Mouse (Mus musculus) midbrain, embryonic 11.5 days (tissue): Measurements from ENCODE around the gene Slc16a2. TPM values are rescaled to one million over a fixed set of nuclear protein-coding genes. Genes with fewer than 3 reads are reported as not detected.
"Not testable (repeated sequence)": the region's sequence is repeated elsewhere in the genome, so short reads cannot be mapped to it uniquely, and the experiment has no call there.

Experiments
- ATAC-seq: fragments of 200-750 bp; cut with Nextera tagmentation; 2 replicates; pipeline ENCODE4 v1.8.0; 2017; ENCODE audit warnings: moderate TSS enrichment, moderate library complexity; ENCODE audit not compliant: low FRiP score
- DNase-seq: peaks from one replicate; pipeline ENCODE4 v3.0.0; 2015; ENCODE audit warnings: low spot score; ENCODE audit errors: missing footprints
- H3K27ac ChIP-seq: fragments of 300-500 bp; sonication (generic); 2 replicates; pipeline ENCODE4 v1.5.1; 2014; ENCODE audit warnings: low read depth, low read length
- H3K27me3 ChIP-seq: fragments of 300-500 bp; sonication (generic); 2 replicates; pipeline ENCODE4 v1.6.1; 2014; ENCODE audit warnings: mild to moderate bottlenecking, low read length, moderate library complexity, mixed read lengths; ENCODE audit not compliant: control insufficient read depth, insufficient read depth
- H3K36me3 ChIP-seq: fragments of 300-500 bp; sonication (generic); 2 replicates; pipeline ENCODE4 v1.6.1; 2014; ENCODE audit warnings: mild to moderate bottlenecking, low read length, moderate library complexity, mixed read lengths; ENCODE audit not compliant: control insufficient read depth, insufficient read depth
- H3K4me1 ChIP-seq: fragments of 300-500 bp; sonication (generic); 2 replicates; pipeline ENCODE4 v1.6.1; 2014; ENCODE audit warnings: low read length; ENCODE audit not compliant: control insufficient read depth, insufficient read depth
- H3K4me2 ChIP-seq: fragments of 300-500 bp; sonication (generic); 2 replicates; pipeline ENCODE4 v1.6.1; 2014; ENCODE audit warnings: mild to moderate bottlenecking, moderate library complexity
- H3K4me3 ChIP-seq: fragments of 300-500 bp; sonication (generic); 2 replicates; pipeline ENCODE4 v1.5.1; 2014; ENCODE audit warnings: low read depth, low read length
- H3K9ac ChIP-seq: fragments of 300-500 bp; sonication (generic); 2 replicates; pipeline ENCODE4 v1.6.1; 2014; ENCODE audit warnings: low read length
- H3K9me3 ChIP-seq: fragments of 300-500 bp; sonication (generic); 2 replicates; pipeline ENCODE4 v1.6.1; 2016; ENCODE audit warnings: low read length; ENCODE audit not compliant: control insufficient read depth
- WGBS: fragments of 180-500 bp; shearing (Covaris S2); extraction: QIAGEN DNeasy Blood & Tissue Kit; methylation state at CpG from one replicate; pipeline ENCODE4 v1.1.7; 2014; 5-methylcytosine and 5-hydroxymethylcytosine counted together
- polyA plus RNA-seq: library from polyadenylated mRNA; unstranded; fragments of >200 nt; fragmentation: Nextera tagmentation; extraction: Ambion mirVana; gene quantifications from 2 replicates; pipeline ENCODE4 v1.2.1, GENCODE M21; 2014

Gene Slc16a2
- polyA plus RNA-seq, 1 experiment from 2014 or later = 14.0 TPM

DNA sequence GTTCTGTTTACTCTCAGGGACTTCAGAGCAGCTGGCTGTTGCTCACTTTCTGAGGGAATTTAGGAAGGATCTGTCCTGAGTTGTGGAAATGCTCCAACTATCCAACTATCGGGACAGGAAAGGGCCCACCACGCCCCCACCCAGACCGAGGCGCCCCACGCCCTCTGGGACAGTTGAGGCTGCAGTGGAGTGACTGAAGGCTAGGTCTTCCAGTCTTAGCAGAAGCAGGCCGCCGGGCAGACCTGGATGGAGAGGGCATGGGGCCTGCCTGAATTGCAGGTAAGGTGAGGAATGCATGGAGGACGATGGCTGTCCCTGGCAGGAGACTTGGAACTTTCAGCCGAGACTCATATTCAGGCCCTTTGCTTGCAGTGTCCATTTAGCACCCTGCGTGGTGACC is 127.4 kb downstream of the Slc16a2 start:
- Histone ChIP-seq H3K4me2 (peak overlapping the region; percentile 64), H3K27ac (no peak overlapping the region), H3K36me3 (no peaks in the 10 kb centered on the region), H3K9me3 (no peaks in the 10 kb centered on the region), H3K4me1 (peaks cover 2% of the 10 kb centered on the region; the same call in 1 of the 2 replicates), H3K27me3 (peaks cover 79% of the 10 kb centered on the region), H3K9ac (no peak overlapping the region), H3K4me3 (peak overlapping the region; percentile 34)
- ATAC-seq = no peak
- WGBS = 24% methylated on average over 10 of the region's 10 CpGs
- DNase-seq = no peak

- Histone ChIP-seq H3K4me3 (no peak overlapping the region), H3K27ac (no peak overlapping the region), H3K4me1 (peaks cover 2% of the 10 kb centered on the region; the same call in 1 of the 2 replicates), H3K36me3 (no peaks in the 10 kb centered on the region), H3K9me3 (no peaks in the 10 kb centered on the region), H3K4me2 (no peak overlapping the region), H3K9ac (no peak overlapping the region), H3K27me3 (peaks cover 77% of the 10 kb centered on the region)
- ATAC-seq = no peak
- 79% methylated on average over 5 of the region's 5 CpGs for WGBS
- DNase-seq = no peak
These were observed 128.9 kb downstream of the Slc16a2 start for GRCm38 (mm10) chrX:103692916-103693315.

GRCm38 (mm10) chrX:103688551-103688950 is 133.2 kb downstream of the Slc16a2 start:
- Histone ChIP-seq H3K36me3 (no peaks in the 10 kb centered on the region), H3K27ac (no peak overlapping the region), H3K4me3 (no peak overlapping the region), H3K9me3 (no peaks in the 10 kb centered on the region), H3K4me2 (no peak overlapping the region), H3K27me3 (peaks cover 54% of the 10 kb centered on the region), H3K9ac (no peak overlapping the region), H3K4me1 (no peaks in the 10 kb centered on the region)
- no peak for DNase-seq
- no peak for ATAC-seq
- 83% methylated on average over 2 of the region's 2 CpGs for WGBS

DNA sequence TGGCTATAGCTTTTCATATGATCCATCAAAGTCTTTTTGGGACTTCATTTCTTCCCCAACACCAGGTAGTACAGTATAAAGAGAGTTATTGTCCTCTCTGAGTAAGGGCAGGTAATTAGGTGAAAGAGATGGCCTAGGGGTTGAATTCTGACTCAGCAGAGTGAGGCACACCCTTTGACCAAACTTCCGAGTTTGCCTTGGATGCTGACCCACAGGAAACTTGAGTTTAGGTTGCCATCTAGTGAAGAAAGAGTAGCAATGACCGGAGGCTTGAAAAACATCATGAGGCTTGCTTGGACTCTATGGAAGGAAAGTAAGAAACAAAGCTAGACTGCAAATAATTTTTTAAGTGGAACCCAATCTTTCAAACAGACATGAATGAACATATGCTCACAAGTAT is 147.1 kb downstream of the Slc16a2 start:
- peaks cover 28% of the 10 kb centered on the region for H3K27me3 ChIP-seq
- H3K9me3 ChIP-seq = no peaks in the 10 kb centered on the region
- H3K4me3 ChIP-seq = no peak overlapping the region
- H3K36me3 ChIP-seq = no peaks in the 10 kb centered on the region
- WGBS = 17% methylated on average over 2 of the region's 2 CpGs
- no peak overlapping the region for H3K9ac ChIP-seq
- DNase-seq (no peak), ATAC-seq (no peak)
- H3K4me2 ChIP-seq = no peak overlapping the region
- no peak overlapping the region for H3K27ac ChIP-seq
- H3K4me1 ChIP-seq = no peaks in the 10 kb centered on the region

DNA sequence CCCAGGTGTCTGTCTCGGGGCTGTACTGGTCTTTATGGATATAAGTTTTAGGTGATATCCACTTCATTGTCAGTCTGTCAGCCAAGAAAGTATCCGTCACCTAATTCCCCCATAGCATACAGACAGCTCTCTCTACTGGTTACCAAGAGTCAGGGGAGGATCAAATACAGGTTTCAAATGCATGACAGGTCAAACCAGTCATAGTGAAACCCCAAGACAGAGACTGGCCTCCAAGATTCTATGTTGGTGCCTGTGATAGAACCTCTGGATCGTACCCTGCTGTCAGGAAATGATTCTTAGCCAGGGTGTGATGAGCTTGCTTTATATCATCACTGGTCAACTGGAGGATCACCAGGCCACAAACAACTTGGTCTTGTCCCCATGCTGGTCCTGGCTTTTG is 148.0 kb downstream of the Slc16a2 start:
- peaks cover 21% of the 10 kb centered on the region for H3K27me3 ChIP-seq
- DNase-seq (no peak), ATAC-seq (no peak)
- H3K4me1 ChIP-seq = no peaks in the 10 kb centered on the region
- 78% methylated on average over 3 of the region's 3 CpGs for WGBS
- H3K4me3 ChIP-seq = no peak overlapping the region
- no peak overlapping the region for H3K9ac ChIP-seq
- no peak overlapping the region for H3K27ac ChIP-seq
- H3K9me3 ChIP-seq = no peaks in the 10 kb centered on the region
- no peak overlapping the region for H3K4me2 ChIP-seq
- no peaks in the 10 kb centered on the region for H3K36me3 ChIP-seq

GRCm38 (mm10) chrX:103670245-103670644 is 151.5 kb downstream of the Slc16a2 start:
- DNase-seq (no peak), ATAC-seq (no peak)
- Histone ChIP-seq H3K9me3 (no peaks in the 10 kb centered on the region), H3K27ac (no peak overlapping the region), H3K27me3 (peaks cover 14% of the 10 kb centered on the region), H3K4me3 (no peak overlapping the region), H3K4me2 (no peak overlapping the region), H3K4me1 (no peaks in the 10 kb centered on the region), H3K9ac (no peak overlapping the region), H3K36me3 (no peaks in the 10 kb centered on the region)

GRCm38 (mm10) chrX:103664445-103664844 is 157.3 kb downstream of the Slc16a2 start:
- not testable (repeated sequence) for H3K9me3 ChIP-seq, H3K36me3 ChIP-seq, ATAC-seq, H3K27me3 ChIP-seq, H3K4me2 ChIP-seq, H3K27ac ChIP-seq, DNase-seq, H3K4me3 ChIP-seq, H3K9ac ChIP-seq, H3K4me1 ChIP-seq
- WGBS = 88% methylated on average over 10 of the region's 10 CpGs

- no peak overlapping the region for H3K27ac ChIP-seq
- H3K27me3 ChIP-seq = peaks cover 2% of the 10 kb centered on the region; the same call in 1 of the 2 replicates
- H3K4me3 ChIP-seq = no peak overlapping the region
- DNase-seq (no peak), ATAC-seq (no peak)
- no peak overlapping the region for H3K9ac ChIP-seq
- no peaks in the 10 kb centered on the region for H3K9me3 ChIP-seq
- WGBS = 45% methylated on average over 4 of the region's 4 CpGs
- H3K36me3 ChIP-seq = no peaks in the 10 kb centered on the region
- H3K4me2 ChIP-seq = no peak overlapping the region
- H3K4me1 ChIP-seq = no peaks in the 10 kb centered on the region
These were observed 162.8 kb downstream of the Slc16a2 start for GRCm38 (mm10) chrX:103658985-103659384.

DNA sequence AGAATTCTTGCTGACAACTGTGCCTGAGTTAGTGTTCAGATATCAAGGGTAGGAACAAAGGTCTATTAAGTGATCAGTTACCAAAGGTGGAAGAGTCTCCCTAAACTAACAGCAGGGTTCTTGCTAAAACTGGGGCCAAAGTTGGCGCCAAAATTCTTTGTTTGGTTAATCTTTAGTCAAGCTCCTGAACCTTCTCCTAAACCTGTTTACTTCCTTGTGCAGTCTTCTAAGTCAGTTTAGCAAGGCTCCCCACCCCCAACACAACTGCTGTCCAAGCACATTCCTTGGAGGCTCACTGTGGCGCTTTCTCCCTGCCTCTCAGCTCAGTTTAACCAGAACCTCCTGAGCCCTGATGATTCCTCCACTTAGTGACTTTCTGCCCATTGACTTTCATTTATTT is 168.8 kb downstream of the Slc16a2 start:
- 30% methylated on average over 2 of the region's 2 CpGs for WGBS

GRCm38 (mm10) chrX:103652048-103652447 is 169.7 kb downstream of the Slc16a2 start:
- Histone ChIP-seq H3K4me3 (no peak overlapping the region), H3K27me3 (peaks cover 10% of the 10 kb centered on the region), H3K4me2 (no peak overlapping the region), H3K27ac (no peak overlapping the region), H3K9ac (no peak overlapping the region), H3K4me1 (no peaks in the 10 kb centered on the region), H3K9me3 (no peaks in the 10 kb centered on the region), H3K36me3 (no peaks in the 10 kb centered on the region)
- DNase-seq (no peak), ATAC-seq (no peak)
- WGBS = 81% methylated on average over 1 of the region's 1 CpGs

More for the DNA sequence above, 168.8 kb downstream of the Slc16a2 start:
- Histone ChIP-seq H3K27me3 (peaks cover 10% of the 10 kb centered on the region), H3K4me1 (no peaks in the 10 kb centered on the region), H3K36me3 (no peaks in the 10 kb centered on the region), H3K9ac (no peak overlapping the region), H3K4me3 (no peak overlapping the region), H3K9me3 (no peaks in the 10 kb centered on the region), H3K4me2 (no peak overlapping the region), H3K27ac (no peak overlapping the region)
- DNase-seq = no peak
- no peak for ATAC-seq
